Mouse (Mus musculus): ENCODE data around the gene Tgfbrap1. TPM values are rescaled to one million over a fixed set of nuclear protein-coding genes. Genes with fewer than 3 reads are reported as not detected.
"Not testable (repeated sequence)": the region's sequence is repeated elsewhere in the genome, so short reads cannot be mapped to it uniquely, and the experiment has no call there.

The Tgfbrap1 gene
- polyA plus RNA-seq, 1 experiment from 2014 or later = 6.2 TPM

DNA sequence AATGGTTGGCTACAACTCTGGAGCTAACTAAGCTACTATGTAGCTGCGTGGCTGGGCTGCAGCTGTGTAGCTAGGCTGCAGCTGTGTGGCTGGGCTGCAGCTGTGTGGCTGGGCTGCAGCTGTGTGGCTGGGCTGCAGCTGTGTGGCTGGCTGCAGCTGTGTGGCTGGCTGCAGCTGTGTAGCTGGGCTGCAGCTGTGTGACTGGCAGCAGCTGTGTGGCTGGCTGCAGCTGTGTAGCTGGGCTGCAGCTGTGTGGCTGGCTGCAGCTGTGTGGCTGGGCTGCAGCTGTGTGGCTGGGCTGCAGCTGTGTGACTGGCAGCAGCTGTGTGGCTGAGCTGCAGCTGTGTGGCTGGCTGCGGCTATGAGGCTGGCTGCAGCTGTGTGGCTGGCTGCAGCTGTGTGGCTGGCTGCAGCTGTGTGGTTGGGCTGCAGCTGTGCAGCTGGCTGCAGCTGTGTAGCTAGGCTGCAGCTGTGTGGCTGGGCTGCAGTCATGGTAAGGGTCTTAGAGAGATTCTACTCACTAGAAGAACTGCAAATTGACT lies 38.1 kb upstream of the Tgfbrap1 start:
- not testable (repeated sequence) for H3K9ac ChIP-seq; H3K4me3 ChIP-seq; H3K9me3 ChIP-seq (replicated peaks); H3K27ac ChIP-seq; H3K4me2 ChIP-seq; ATAC-seq (replicated peaks; ENCODE audit: insufficient number of reproducible peaks, insufficient read depth, low FRiP score, low read depth); H3K27me3 ChIP-seq
- WGBS = 86% methylated on average over 2 of the region's 2 CpGs
- Histone ChIP-seq H3K36me3 (peaks cover 40% of the 10 kb centered on the region), H3K4me1 (replicated peaks) (peaks cover 35% of the 10 kb centered on the region)

GRCm38 (mm10) chr1:43131591-43131990 lies 33.2 kb upstream of the Tgfbrap1 start:
- 73% methylated on average over 9 of the region's 9 CpGs for WGBS
- H3K27me3 ChIP-seq = no peaks in the 10 kb centered on the region
- no peak overlapping the region for H3K9ac ChIP-seq
- peaks cover 60% of the 10 kb centered on the region for H3K36me3 ChIP-seq
- no peak overlapping the region for H3K4me3 ChIP-seq
- H3K4me2 ChIP-seq = no peak overlapping the region
- ATAC-seq (replicated peaks; ENCODE audit: insufficient number of reproducible peaks, insufficient read depth, low FRiP score, low read depth) = no peak
- H3K27ac ChIP-seq = no peak overlapping the region; the same call in 1 of the 2 replicates
- no peaks in the 10 kb centered on the region for H3K9me3 ChIP-seq (replicated peaks)
- peaks cover 46% of the 10 kb centered on the region for H3K4me1 ChIP-seq (replicated peaks)

DNA sequence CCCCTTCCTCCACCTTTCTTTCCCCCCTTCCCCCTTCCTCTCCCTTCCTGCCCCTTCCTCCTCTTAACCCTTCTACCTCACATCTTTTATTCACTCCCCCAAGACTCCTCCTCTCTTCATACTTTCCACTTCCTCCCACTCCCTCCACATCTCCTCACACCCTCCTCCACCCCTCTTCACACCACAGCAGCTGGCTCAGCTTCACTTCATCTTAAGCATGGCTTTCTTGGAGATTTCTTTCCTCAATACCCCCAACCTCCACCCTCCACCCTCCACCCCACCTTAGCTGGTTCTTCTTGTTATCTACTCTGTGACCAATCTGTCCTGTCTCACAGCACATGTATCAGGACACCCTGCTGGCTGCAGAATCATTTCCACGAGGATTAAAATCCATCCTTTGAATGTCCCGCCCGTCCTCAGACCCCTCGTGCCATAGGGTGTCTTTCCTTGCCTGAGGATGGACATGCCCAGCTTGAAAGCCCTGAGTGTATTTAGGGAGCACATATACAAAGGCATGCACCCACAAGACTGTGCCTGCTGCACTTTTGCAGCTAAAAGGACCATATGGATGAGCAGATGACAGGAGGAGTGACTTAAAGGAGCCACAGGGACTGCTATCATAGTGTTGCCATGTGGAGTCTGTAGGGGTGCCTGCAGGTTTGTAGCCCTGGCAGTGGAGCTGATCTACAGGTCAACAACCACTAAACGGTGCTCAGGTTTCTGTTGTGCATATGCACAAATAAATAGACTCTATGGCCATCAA lies 32.0 kb upstream of the Tgfbrap1 start:
- 64% methylated on average over 5 of the region's 5 CpGs for WGBS
- Histone ChIP-seq H3K4me2 (no peak overlapping the region), H3K9me3 (replicated peaks) (no peaks in the 10 kb centered on the region), H3K27ac (no peak overlapping the region), H3K9ac (no peak overlapping the region), H3K36me3 (peaks cover 54% of the 10 kb centered on the region), H3K27me3 (no peaks in the 10 kb centered on the region), H3K4me3 (no peak overlapping the region), H3K4me1 (replicated peaks) (peaks cover 43% of the 10 kb centered on the region)
- ATAC-seq (replicated peaks; ENCODE audit: insufficient number of reproducible peaks, insufficient read depth, low FRiP score, low read depth) = no peak

DNA sequence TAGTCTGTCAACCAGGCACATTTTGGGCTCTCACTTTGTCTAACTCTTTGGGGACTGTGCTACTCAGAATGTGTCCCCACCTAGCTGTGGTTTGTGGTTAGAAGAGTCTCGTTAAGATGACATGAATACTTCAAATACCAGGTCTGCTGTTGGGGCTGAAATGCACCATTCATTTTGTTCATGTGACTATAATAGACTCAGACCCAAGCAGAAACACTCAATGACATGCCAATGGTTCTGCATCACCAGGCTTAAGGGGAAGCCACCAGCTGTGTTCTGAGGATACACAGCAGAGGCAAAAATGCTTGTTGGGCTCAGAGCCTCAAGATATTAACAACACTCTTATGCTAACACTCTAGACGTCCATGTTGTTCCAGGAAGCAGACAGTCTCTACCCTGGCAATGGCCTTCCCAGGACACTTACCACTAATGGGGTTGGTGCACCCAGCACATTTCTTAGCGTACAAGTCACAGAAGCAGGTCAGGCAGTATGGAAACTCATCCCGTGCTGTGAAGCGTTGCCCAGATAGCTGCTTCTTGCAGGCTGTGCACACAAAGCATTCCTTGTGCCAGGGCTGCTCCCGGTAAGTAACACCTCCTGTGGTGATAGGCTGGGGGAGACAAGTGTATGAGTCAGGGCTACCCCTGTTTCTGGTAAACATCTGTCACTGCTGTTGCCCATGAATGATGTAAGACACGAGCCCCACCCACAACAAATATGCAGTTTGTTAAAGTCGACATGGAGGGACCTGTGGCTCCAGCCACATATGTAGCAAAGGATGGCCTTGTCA lies 29.6 kb upstream of the Tgfbrap1 start:
- peaks cover 59% of the 10 kb centered on the region for H3K36me3 ChIP-seq
- 39% methylated on average over 8 of the region's 8 CpGs for WGBS
- H3K4me1 ChIP-seq (replicated peaks) = peaks cover 43% of the 10 kb centered on the region
- H3K9me3 ChIP-seq (replicated peaks) = no peaks in the 10 kb centered on the region
- no peak overlapping the region for H3K4me2 ChIP-seq
- H3K9ac ChIP-seq = no peak overlapping the region
- no peaks in the 10 kb centered on the region for H3K27me3 ChIP-seq
- peak overlapping the region; percentile 30 for H3K27ac ChIP-seq
- no peak overlapping the region for H3K4me3 ChIP-seq
- no peak for ATAC-seq (replicated peaks; ENCODE audit: insufficient number of reproducible peaks, insufficient read depth, low FRiP score, low read depth)

- Histone ChIP-seq H3K4me3 (no peak overlapping the region), H3K27me3 (no peaks in the 10 kb centered on the region), H3K4me2 (no peak overlapping the region), H3K27ac (no peak overlapping the region), H3K4me1 (replicated peaks) (peaks cover 41% of the 10 kb centered on the region), H3K9ac (no peak overlapping the region), H3K36me3 (peaks cover 67% of the 10 kb centered on the region), H3K9me3 (replicated peaks) (no peaks in the 10 kb centered on the region)
- no peak for ATAC-seq (replicated peaks; ENCODE audit: insufficient number of reproducible peaks, insufficient read depth, low FRiP score, low read depth)
These were observed 28.8 kb upstream of the Tgfbrap1 start for GRCm38 (mm10) chr1:43127196-43127595.

GRCm38 (mm10) chr1:43124726-43125125 lies 26.3 kb upstream of the Tgfbrap1 start:
- no peaks in the 10 kb centered on the region for H3K27me3 ChIP-seq
- ATAC-seq (replicated peaks; ENCODE audit: insufficient number of reproducible peaks, insufficient read depth, low FRiP score, low read depth) = no peak
- peaks cover 70% of the 10 kb centered on the region for H3K36me3 ChIP-seq
- H3K9ac ChIP-seq = no peak overlapping the region
- H3K9me3 ChIP-seq (replicated peaks) = no peaks in the 10 kb centered on the region
- WGBS = 40% methylated on average over 4 of the region's 4 CpGs
- peaks cover 27% of the 10 kb centered on the region for H3K4me1 ChIP-seq (replicated peaks)
- no peak overlapping the region for H3K4me2 ChIP-seq
- peak overlapping the region; percentile 52 for H3K27ac ChIP-seq
- no peak overlapping the region for H3K4me3 ChIP-seq

DNA sequence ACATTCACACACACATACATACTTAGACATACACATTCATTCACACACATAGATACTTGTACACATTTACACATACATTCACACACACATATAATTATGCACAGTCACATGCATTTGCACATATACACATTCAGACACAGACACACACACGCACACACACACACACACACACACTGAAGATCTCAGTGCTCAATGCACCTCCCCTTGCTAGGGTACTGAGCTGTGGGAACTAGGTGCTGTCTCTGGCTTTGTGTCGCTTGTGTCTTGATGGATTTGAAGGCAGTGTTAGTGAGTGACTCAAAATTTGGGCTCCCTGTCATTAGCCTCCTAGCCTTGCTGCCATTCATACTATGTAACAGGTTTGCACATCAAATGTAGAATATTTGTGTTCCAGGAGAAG lies 24.2 kb upstream of the Tgfbrap1 start:
- 89% methylated on average over 2 of the region's 2 CpGs for WGBS
- Histone ChIP-seq H3K4me1 (replicated peaks) (peaks cover 12% of the 10 kb centered on the region), H3K9ac (no peak overlapping the region), H3K4me2 (no peak overlapping the region), H3K9me3 (replicated peaks) (no peaks in the 10 kb centered on the region), H3K27ac (no peak overlapping the region; the same call in 1 of the 2 replicates), H3K36me3 (peaks cover 61% of the 10 kb centered on the region), H3K4me3 (no peak overlapping the region), H3K27me3 (no peaks in the 10 kb centered on the region)
- ATAC-seq (replicated peaks; ENCODE audit: insufficient number of reproducible peaks, insufficient read depth, low FRiP score, low read depth) = no peak

DNA sequence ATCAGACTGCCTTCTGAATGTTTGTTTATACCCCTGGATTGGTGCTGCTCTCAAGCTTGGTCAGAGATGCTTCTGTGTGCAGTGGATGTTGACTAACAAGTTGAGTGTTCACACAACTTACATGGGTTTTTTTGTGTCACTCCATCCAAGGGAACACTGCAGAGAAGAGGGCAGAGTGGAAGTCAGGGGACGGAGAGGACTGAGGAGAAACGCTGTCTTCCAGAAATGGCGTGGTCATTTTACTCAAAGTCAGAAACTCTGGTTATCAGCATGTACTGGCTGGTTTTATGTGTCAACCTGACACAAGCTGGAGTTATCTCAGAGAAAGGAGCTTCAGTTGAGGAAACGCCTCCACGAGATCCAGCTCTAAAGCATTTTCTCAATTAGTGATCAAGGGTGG lies 22.5 kb upstream of the Tgfbrap1 start:
- H3K36me3 ChIP-seq = peaks cover 57% of the 10 kb centered on the region
- H3K4me3 ChIP-seq = no peak overlapping the region
- WGBS = 92% methylated on average over 5 of the region's 5 CpGs
- peaks cover 8% of the 10 kb centered on the region for H3K4me1 ChIP-seq (replicated peaks)
- H3K9ac ChIP-seq = no peak overlapping the region
- no peaks in the 10 kb centered on the region for H3K9me3 ChIP-seq (replicated peaks)
- ATAC-seq (replicated peaks; ENCODE audit: insufficient number of reproducible peaks, insufficient read depth, low FRiP score, low read depth) = no peak
- no peaks in the 10 kb centered on the region for H3K27me3 ChIP-seq
- H3K27ac ChIP-seq = no peak overlapping the region
- no peak overlapping the region for H3K4me2 ChIP-seq

DNA sequence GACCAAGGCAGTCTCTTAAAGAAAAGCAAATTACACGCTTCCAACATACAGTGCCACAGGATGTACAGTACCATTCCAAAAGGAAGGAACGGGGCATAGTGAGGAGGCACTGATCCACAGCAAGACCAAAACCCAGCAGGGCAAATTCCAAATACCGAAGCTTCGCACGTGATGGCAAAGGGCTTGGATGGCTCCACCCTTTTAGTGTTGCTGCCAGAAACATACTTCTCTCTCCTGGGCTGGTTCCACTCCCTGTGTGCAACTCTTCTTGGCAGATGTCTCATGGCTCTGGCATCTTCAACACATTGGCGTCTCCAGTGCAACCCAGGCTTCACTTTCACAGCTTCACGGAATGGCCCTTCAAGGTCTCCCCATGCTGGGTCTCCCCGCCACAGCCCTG lies 19.0 kb upstream of the Tgfbrap1 start:
- H3K36me3 ChIP-seq = peaks cover 50% of the 10 kb centered on the region

GRCm38 (mm10) chr1:43112882-43113281 lies 14.4 kb upstream of the Tgfbrap1 start:
- Histone ChIP-seq H3K9ac (no peak overlapping the region), H3K36me3 (peaks cover 36% of the 10 kb centered on the region), H3K27me3 (no peaks in the 10 kb centered on the region), H3K4me2 (no peak overlapping the region), H3K4me3 (no peak overlapping the region), H3K9me3 (replicated peaks) (no peaks in the 10 kb centered on the region), H3K4me1 (replicated peaks) (no peaks in the 10 kb centered on the region), H3K27ac (no peak overlapping the region)
- WGBS = 75% methylated on average over 2 of the region's 2 CpGs
- ATAC-seq (replicated peaks; ENCODE audit: insufficient number of reproducible peaks, insufficient read depth, low FRiP score, low read depth) = no peak

More for the DNA sequence above, 19.0 kb upstream of the Tgfbrap1 start:
- H3K4me3 ChIP-seq = no peak overlapping the region
- H3K4me1 ChIP-seq (replicated peaks) = no peaks in the 10 kb centered on the region
- H3K27ac ChIP-seq = no peak overlapping the region; the same call in 1 of the 2 replicates
- no peak overlapping the region for H3K4me2 ChIP-seq
- no peak for ATAC-seq (replicated peaks; ENCODE audit: insufficient number of reproducible peaks, insufficient read depth, low FRiP score, low read depth)
- H3K9me3 ChIP-seq (replicated peaks) = no peaks in the 10 kb centered on the region
- no peaks in the 10 kb centered on the region for H3K27me3 ChIP-seq
- 82% methylated on average over 8 of the region's 8 CpGs for WGBS
- no peak overlapping the region for H3K9ac ChIP-seq

GRCm38 (mm10) chr1:43110556-43110955 lies 12.1 kb upstream of the Tgfbrap1 start:
- Histone ChIP-seq H3K4me1 (replicated peaks) (no peaks in the 10 kb centered on the region), H3K4me2 (no peak overlapping the region), H3K4me3 (no peak overlapping the region), H3K27me3 (no peaks in the 10 kb centered on the region), H3K27ac (no peak overlapping the region), H3K36me3 (peaks cover 37% of the 10 kb centered on the region), H3K9me3 (replicated peaks) (no peaks in the 10 kb centered on the region), H3K9ac (no peak overlapping the region)
- no peak for ATAC-seq (replicated peaks; ENCODE audit: insufficient number of reproducible peaks, insufficient read depth, low FRiP score, low read depth)
- 49% methylated on average over 4 of the region's 4 CpGs for WGBS

Data from heart, embryonic 15.5 days (tissue).